Mouse (Mus musculus) layer of hippocampus, adult 9-11 months (tissue): ENCODE measurements around the gene Slc22a15.
"Not testable (repeated sequence)": the region's sequence is repeated elsewhere in the genome, so short reads cannot be mapped to it uniquely, and the experiment has no call there.

Source experiments
- DNase-seq: peaks from one replicate; pipeline ENCODE4 v3.0.0; 2022

Gene Slc22a15

DNA sequence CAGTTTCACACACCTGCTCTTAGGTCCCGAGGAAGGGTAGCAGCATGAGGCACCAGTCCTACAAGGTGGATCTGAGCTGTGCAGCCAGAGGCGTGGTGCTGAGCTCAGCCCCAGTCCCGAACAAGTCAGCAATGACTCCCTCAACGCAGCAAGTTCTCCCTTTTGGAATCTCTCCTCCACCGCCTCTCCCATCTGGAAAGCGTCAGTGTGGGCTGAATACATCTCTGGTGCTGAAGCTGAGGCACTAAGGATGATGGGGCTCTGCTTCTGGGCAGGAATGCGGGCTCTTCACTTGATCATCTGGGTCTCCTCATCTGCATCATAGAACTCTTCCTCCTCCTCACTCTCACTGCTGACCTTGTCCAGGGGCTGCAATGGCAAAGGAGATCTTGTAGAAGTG, 64.1 kb downstream of the Slc22a15 start:
- peak; percentile 34 for DNase-seq

DNA sequence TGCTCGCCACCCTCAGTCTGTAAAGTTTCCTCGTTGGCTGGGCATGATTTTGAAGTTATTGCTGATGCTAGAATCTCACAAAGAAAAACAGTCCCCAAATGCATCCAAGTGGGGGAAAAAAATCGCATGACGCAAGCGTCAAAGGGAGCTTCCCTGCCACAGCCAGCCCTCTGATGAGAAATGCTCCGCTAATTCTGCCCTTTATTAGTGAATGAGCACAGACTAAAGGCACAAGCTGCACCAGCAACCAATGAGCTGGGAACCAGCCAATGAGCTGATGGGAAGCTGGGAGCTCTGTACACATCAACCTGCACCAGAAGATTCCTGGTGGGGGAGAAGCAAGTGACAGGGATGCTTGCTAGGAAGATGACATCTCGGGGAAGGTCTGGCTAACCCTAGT, 64.5 kb downstream of the Slc22a15 start:
- DNase-seq, result no peak

DNA sequence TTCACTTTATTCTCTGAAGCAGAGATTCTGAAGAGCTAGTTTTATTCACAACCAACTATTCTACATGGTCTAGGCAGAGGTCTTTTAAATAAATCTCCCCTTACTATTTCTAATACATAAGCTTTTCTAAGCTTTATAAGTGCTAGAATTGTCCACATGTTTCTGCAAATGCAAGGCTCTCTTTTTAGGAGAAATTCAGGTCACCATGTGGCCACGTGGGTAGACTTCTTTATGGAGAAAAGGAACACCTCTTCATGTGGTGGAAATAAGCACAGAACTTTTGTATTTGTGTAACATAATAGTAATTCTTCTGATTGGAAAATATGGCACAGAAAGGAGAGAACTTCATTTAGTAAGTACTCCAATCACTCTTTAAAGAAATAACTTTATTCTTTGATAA, 70.2 kb downstream of the Slc22a15 start:
- no peak for DNase-seq

DNA sequence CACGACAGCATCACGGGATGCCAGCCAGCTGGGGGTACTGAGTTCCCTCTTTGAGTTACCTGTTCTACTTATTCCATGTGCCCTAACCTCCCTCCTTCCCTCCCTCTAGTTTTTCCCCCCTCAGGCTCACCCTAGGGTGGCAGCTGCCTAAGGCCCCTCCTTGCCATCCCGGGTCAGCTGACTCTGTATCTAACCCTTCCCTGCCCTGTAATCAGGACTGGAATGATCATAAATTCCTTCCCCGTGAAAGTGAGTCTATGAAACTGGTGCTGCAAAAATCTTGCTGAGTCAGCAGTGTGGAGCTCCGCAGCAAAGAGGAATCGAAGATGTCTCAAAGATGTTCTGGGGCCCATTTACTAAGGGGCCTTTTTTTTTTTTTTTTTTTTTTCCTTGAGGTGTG, 72.9 kb downstream of the Slc22a15 start:
- no peak for DNase-seq

DNA sequence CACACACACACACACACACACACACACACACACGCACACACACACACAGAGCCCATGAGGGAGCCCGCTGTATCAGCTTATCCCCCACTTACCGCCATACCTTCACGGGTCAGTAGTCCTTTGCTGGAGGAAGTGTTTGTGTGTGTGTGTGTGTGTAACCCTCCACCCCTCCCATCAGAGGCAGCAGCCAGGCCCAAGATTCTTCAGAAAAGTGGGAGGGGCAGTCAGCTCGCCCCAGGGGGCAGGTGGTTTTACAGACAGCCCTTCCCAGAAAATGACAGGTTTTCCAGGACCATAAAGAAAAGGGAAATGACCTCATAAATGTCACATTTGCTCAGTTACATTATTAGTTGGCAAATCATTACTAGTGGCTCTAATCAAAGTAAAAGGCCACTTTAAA, 75.4 kb downstream of the Slc22a15 start, which contains the start of gene Mab21l3:
Mab21l3 (minus strand) TSS at position 144 of the 400 bp plus-strand sequence.
- no peak for DNase-seq

DNA sequence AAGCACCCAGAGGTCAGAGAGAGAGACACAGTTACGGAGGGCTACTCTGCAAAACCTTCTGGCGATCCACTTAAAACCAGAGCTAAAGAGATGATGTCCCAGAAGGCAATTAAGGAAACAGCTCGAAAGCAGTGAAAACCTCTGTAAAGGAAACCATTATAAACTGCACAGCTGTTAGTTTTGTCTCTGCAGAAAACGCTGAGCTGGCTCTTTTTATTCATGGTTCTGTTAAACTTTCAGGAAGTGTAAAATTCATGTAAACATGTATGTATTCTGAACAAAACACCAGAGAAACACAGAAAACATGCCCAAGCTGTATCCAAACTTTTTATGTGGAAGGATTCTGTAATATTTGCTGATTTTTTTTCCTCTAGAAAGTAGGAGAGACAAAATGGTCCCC, 78.2 kb downstream of the Slc22a15 start:
- DNase-seq, result no peak

DNA sequence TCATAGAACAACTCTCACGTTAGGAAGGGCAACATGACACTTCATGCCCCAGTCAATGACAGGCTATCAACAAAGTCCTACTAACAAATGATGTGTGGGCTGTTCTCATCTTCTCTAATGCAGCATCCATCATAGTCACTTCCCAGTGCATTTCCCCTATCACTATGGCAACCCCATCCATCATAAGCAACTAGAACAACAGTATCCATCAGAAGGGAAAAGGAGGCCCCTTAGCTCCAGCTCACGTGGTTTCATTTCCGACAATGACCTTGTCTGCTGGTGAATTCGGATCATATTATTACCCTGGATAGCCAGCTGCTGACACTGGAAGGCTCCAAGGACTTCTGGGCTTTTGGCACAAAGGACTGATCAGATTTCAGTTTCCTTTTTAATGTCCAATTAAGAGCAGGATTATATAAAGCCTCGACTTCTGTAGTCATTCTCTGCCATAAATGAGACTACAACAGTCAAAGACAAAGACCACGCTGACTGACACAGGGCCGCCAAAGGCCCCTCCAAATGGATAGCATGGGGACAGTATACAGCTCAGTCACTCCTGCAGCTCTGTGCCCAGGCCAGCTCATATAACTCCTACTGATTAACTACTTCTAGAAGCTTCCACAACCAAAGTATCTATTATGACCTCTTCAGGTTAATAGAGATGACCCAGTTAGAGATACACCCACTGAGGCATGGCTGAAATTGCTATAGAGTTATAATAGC, 81.7 kb downstream of the Slc22a15 start:
- DNase-seq, result no peak

DNA sequence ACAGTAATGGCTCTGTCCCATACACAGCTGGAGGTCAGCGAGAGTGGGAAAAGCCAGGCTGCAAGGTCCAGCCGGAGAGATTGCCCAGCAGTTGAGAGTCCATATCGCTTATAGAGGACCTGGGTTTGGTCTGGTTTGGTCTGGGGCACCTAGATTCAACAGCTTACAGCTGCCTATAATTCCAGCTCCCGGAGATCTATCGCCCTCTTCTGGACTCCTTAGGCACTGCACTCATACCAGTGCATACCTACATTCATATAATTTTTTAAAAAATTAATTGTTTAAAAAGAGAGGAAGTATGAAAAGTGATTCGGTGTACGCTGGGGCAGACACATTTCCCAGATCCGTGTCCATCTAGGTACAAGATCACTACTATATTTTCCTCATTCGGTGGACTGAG, 84.9 kb downstream of the Slc22a15 start:
- DNase-seq, result no peak

DNA sequence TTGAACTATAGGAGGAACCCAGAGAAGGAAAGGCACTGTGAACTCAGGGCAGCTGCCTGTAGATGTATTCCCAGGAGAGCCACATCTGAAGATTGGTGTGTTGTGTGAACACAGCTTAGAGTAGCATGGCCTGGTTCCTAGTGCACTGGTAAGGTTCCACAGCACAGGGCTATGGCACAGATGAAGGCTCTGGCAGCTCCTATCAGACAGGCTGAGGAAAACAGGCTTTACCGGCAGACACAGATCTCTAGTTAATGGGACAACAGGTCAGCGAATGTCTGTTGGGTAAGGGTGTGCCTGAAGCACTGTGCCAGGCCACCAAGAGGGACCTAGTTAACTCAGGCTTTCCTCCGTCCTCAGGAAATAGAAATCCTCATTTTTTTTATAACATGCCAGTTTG, 87.3 kb downstream of the Slc22a15 start:
- DNase-seq, result no peak

DNA sequence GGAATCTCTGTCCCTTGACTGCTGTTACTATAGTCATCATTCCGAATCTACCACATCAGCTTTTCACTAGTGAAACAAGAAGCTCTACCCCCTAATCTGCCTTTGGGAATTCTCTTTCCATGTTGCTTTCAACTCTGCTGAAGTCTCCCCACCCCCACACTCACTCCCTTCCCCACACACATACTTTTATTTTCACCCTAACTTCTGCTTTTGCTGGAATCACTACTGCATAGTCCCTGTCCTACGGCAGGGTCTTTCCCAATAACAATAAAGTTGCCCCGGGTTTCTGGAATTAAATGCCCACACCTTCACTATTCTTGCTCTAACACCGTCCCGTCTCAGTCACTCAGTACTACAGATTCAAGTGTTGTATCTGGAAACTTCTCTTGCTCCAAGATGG, 87.7 kb downstream of the Slc22a15 start:
- no peak for DNase-seq

DNA sequence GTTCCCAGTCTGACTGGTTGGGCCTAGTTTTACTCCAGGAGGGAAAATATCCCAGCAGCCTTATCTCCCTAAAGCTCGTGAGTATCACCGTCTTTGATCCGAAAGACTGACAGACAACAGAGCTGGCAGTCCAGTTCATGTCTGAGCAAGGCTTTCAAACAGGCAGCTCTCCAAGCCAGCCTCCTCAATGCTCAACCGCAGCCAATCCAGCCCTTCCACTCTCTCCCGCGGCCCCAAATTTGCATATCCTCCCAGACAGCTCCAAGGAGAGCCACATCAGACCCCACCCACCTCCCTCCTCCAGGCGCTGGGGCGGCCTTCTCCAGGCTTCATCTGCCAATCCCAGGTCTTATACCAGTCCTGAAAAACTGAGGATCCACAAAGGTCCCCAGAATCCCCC, 88.2 kb downstream of the Slc22a15 start:
- DNase-seq, result peak; percentile 35

DNA sequence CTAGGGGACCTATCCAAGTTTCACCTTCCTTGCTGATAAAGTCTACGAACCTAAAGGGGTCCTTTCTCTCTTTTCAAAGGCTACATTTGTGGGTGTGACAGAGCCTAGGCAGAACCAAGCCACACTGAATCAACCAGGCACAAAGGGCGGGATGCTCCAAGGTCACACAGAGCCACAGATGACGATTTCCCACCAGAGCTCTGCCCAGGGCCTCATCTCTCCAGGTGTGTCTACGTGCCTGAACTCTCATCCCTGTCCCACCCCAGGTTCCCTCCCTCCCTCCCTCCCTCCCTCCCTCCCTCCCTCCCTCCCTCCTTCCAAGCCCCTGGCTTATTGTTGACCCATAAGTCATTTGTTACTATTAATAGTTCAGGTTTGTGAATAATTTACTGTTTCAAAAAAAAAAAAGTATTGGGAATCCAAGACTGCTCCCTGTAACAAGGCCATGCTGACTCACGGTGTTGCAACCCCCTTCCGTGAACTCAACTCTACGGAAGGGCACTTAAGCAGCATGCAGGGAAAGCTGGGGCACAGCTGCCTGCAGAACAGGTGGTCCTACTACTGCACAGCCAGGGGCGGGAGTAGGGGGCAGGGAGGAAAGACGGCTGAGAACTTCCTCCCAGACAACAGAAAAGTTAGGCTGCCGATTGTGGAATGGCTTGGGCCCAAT, 92.9 kb downstream of the Slc22a15 start:
- DNase-seq, result no peak

DNA sequence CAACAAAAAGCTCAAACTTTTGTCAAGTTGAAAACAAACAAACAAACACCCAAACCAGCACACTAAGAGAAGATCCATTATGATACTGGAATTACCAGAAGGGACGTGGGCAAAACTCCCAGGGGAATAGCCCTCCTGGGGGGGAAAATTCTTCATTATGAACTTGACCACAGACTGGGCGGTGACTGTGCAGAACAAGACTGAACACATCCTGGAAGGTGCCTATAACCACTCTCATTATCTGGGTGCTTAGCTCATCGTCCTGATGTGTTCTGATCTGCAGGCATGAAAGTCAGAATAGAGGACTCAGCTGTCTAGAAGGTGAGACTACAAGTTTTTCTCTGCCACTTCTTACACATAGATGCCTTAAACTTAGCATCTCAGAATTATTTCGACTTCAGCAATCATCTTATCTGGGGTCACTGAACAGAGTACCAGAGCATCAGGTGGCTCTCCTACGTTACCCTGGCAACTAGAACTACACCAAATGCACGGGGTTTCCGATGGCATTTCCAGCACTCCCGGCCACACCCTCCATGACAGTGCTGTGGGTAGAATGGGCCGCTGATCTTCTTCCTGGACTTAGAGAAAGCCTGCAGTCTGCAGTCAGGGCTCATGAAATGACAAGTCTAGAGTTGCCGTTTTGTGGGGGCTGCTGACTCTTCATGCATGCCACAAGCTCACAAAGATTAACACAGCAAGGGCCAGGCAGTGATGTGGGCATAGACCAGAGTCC, 94.2 kb downstream of the Slc22a15 start:
- DNase-seq, result no peak

DNA sequence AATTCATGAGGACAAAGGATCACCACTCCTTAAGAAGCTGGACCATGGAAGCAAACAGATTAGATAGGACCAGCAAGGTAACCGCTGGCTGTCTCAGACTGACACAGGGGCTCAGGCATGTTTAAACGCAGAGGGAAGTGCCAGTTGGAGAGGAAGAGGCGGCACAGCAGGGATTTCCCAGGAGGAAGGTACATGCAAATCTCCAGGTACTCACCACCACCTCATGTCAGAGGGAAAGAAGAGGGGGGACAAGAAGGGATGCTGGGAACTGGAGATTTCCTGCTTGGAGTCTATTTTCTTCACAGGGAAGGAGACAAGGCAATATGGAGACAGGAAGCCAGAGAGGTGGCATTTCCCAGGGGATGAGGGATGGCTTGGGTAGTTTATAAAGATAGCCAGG, 95.7 kb downstream of the Slc22a15 start:
- DNase-seq, result no peak

DNA sequence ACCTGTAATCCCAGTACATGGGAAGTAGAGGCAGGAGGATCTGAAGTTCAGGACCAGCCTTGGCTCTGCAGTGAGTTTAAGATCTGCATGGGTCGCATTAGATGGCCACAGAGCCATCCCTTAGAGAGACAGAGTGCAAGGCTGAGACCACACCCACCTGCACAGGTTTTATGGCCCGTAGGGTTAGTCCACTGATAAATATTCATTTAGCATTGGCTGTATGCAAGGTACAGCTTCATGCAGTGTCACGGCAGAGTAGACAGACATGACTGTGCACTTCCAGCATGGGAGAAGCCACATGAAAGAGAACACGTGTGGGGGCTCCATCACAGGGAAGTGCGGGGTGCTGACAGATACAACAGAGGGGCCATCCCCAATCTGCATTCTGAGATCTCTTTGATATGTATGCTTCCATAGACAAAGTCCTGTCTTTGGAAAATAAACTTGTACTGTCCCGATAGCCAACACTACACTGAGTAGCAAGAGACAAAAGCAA, 97.0 kb downstream of the Slc22a15 start:
- no peak for DNase-seq

DNA sequence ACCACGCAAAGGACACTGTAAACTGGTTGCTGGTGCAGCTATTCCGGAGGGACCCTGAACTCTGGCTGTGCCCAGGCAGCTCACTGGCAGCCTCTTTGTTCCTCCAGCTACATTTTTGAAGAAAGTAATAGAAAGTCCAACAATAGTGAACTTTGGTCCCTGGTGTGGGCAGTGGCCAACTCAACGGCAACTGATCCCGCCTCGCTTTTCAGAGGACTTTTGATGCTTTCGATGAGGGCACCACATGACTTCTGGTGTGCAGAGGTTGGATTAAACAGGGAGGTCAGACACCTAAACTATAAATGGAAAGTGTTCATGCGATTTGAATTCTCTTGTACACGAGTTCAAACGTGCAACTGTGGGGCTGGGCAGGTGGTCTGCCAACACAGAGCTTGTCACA, 99.9 kb downstream of the Slc22a15 start:
- no peak for DNase-seq

DNA sequence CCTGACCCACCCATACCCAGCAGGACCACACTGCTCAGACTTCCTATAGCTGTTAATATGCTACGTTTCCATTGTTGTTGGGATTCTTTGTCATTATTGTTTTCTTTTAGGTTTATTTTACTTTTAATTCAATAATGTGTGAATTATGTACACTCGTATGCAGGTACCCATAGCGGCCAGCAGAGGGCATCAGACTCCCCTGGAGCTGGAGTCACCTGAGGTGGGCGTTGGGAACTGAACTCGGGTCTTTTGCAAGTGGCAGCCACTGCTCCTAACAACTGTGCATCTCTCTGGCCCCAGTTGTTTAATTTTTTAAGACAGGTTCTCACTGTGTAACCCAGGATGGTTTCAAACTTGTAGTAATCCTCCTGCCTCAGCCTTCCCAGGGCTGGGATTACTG, 102.2 kb downstream of the Slc22a15 start:
- no peak for DNase-seq

DNA sequence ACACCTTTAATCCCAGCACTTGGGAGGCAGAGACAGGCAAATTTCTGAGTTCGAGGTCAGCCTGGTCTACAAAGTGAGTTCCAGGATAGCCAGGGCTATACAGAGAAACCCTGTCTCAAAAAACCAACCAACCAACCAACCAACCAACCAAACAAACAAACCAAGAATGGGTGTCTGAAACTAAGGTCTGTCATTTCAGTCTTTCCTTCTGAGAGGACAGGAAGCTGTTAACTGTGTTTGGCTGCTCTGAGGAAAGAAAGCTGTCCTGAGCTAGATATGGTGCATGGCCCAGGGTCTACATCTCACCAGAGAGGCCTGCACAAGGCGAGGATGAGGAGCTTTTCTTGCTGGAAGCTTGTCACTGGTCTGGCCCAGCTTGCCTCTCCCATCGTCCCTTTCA, 103.5 kb downstream of the Slc22a15 start:
- DNase-seq, result not testable (repeated sequence)

DNA sequence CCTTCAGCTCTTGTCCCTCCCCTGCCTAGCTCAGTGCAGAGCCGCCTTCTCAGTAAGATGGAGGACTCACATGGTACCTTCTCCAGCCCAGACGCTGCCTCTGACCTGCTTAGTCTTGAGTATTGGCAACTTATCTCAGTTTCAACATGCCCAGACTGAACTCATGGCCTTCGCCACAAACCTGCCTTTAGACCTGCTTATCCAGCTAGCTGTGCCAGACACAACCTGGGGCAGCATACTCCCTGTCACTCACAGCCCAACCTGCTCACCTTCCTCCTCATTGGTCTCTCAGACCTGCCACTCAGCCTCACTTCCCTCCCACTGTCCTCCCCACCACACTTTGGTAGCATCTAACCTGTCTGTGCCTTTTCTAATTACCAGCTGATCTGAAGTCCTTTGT, 108.2 kb downstream of the Slc22a15 start:
- no peak for DNase-seq

DNA sequence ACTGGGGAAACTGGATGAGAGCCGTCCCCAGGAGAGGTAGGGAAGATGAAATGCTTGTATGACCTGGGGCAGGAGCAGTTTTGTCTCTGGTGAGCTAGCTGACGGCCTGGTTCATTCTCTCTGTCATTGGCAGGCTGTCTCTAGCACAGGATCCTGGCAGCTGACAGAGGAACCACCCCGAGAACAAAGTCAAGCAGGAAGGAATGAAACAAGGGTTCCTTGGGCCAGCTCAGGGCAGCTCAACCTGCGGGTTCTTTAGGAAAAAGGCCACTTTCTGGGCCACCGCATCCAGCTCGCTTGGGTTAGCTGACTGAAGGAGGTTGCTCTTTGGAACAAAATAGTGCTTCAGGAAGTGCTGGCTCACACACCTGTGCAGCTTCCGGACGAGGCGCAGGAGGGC, 109.5 kb downstream of the Slc22a15 start:
- no peak for DNase-seq

DNA sequence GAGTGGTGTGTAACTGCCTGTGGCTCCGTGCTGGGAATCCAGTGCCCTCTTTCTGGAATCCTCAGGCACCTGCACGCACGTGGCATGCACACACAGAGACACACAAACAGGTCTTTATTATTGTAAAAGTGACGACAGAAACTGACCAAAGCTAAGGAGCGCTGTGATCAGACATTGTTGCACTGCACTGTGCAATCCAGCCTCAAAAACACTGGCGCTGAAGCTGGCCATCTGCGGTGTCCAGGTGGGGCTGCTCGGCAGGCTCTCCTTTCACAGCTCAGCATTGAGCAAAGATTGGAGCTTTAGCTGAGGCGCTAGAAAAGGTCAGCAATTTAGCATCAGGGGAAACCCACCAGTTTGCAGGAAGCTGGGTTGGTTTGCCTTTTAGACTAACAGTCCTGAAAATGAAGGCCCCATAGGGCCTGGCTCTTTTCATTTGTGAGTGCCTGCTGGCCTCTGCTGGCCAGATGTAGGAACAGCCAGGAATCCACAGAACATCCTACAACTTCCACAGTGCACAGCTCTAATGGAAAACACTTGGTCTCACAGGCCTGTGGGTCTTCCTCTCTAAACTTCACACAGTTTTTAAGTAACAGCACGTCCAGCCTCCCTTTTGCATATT, 111.8 kb downstream of the Slc22a15 start:
- DNase-seq, result peak; percentile 70

DNA sequence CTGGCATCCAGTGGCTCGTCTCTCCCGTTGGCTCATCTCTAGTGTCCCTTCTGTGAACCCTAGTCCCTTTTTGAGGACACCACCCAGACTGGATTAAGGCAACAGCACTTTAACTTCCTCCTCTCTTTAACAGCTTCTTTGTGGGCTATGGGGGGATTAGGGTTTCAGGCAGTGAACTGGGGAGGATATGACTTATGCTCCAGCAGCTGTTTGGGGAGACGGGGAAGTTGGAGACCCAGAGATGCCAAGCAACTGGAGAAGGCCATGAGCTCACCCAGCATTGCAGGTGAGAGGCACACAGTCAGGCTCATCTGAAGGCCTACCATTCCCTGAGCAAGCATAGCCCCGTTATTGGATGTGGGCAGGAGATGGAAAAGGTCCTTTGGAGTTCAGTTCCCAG, 112.3 kb downstream of the Slc22a15 start:
- DNase-seq, result no peak

DNA sequence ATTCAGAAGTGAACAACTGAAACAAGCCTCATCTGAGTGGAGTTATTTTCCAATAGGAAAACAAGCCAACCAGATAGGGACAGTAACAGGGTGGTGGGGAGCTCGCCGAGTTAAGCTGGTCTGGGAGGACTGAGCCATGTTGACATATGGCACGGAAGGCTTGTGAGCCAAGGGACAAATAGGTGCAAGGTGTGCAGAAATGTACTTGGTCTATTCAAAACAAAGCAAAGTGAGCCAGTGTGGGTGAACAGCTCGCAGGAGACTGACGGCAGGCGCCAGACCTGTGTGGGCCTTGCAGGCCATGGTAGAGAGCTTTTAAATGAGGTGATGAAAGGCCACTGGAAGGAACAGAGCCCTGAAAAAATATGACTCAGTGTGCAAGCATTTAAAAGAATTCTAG, 116.6 kb downstream of the Slc22a15 start:
- DNase-seq, result no peak
